Mouse (Mus musculus) testis, adult 2 months (tissue): Measurements from ENCODE around the gene Fam133b.

ENCODE experiments used
- CTCF ChIP-seq: fragments of 200-500 bp; IDR thresholded peaks from 2 replicates; pipeline ENCODE4 v1.5.1; 2012; ENCODE audit warnings: low read depth, mild to moderate bottlenecking, inconsistent platforms, low read length, moderate library complexity; ENCODE audit not compliant: control insufficient read depth, insufficient read depth, insufficient replicate concordance
- POLR2A ChIP-seq: fragments of 200-500 bp; IDR thresholded peaks from 2 replicates; pipeline ENCODE4 v1.6.1; 2012; ENCODE audit warnings: low read depth, mild to moderate bottlenecking, inconsistent platforms, low read length, moderate library complexity; ENCODE audit not compliant: control insufficient read depth

GRCm38 (mm10) chr5:3600298-3600697 lies 56.7 kb downstream of the Fam133b start:
- TF ChIP-seq CTCF (no peak), POLR2A (no peak)
